Mouse (Mus musculus): Measurements from ENCODE around the gene Rab7b. TPM values are rescaled to one million over a fixed set of nuclear protein-coding genes. Genes with fewer than 3 reads are reported as not detected.

The Rab7b gene
- polyA plus RNA-seq, 1 experiment = 6.9 TPM

DNA sequence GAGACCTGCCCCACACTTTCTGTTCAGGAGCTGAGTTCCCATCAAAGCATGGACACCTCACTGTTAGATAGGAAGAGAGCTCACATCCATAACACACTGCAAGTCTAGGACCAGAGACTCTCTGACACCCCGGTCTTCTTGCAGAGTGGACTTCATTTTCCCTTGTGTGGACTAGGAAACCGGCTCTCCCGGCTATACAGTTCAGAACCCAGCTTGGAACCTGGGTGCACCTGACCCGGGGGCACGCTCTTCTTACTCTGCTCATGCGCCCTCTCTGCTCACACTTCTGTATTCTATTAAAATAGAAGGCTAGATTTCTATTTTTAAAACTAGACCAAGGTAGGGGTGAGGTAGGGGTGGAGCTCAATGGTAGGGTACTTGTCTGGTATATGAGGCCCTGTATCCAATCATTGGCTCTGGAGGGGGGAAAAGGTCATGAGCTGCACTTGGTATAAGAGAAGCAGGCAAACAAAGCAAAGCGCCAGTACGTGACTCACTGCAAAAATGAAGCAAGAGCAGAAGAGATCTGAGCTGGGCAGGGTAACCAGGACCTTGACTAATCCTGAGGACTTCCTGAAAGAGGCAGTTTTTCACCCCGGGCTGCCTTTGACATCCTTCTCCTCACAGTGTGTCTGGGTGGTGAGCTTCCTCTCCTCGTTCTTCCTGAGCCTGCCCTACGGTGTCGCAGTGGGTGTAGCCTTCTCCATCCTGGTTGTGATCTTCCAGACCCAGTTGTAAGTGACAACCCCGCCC is 72.8 kb downstream of the Rab7b start:
- no peak for DNase-seq (ENCODE audit: low read depth in 1 of 2, low spot score in 2 of 2)
- H3K27ac ChIP-seq (ENCODE audit: insufficient read depth, low read length) = no peak overlapping the region
- 54% methylated on average over 13 of the region's 13 CpGs for WGBS
- H3K4me1 ChIP-seq (ENCODE audit: control insufficient read depth, insufficient read depth, insufficient read length) = no peaks in the 10 kb centered on the region
- H3K36me3 ChIP-seq (ENCODE audit: control insufficient read depth, insufficient read depth, low read length) = no peaks in the 10 kb centered on the region
- H3K27me3 ChIP-seq (ENCODE audit: control insufficient read depth, insufficient read depth, low read length) = no peaks in the 10 kb centered on the region
- H3K4me3 ChIP-seq (ENCODE audit: extremely low read depth, insufficient read depth, insufficient read length) = no peak overlapping the region
- no peak for TF ChIP-seq CTCF (IDR thresholded peaks at IDR 0.05; ENCODE audit: extremely low read depth, insufficient read depth, insufficient read length, insufficient replicate concordance)
- TF ChIP-seq POLR2A (IDR thresholded peaks at IDR 0.05; ENCODE audit: low read depth, low read length) = no peak

DNA sequence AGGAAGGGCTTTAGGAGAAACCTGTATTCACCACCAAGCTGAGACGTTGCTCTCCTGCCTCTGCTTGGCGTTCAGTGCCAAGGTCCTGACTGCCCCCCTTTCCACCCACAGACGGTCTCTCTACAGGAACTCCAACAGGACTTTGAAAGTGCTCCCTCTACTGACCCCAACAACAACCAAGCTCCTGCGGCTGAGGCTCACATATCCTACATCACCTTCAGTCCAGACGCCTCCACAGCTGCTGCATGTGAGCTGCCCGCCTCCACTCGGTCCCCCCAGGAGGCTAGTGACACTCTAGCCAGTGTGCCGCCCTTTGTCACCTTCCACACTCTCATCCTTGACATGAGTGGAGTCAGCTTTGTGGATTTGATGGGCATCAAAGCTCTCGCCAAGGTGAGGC is 75.2 kb downstream of the Rab7b start:
- TF ChIP-seq POLR2A (IDR thresholded peaks at IDR 0.05; ENCODE audit: low read depth, low read length) (no peak), CTCF (IDR thresholded peaks at IDR 0.05; ENCODE audit: extremely low read depth, insufficient read depth, insufficient read length, insufficient replicate concordance) (no peak)
- no peak overlapping the region for H3K27ac ChIP-seq (ENCODE audit: insufficient read depth, low read length)
- WGBS = 50% methylated on average over 9 of the region's 9 CpGs
- no peaks in the 10 kb centered on the region for H3K4me1 ChIP-seq (ENCODE audit: control insufficient read depth, insufficient read depth, insufficient read length)
- DNase-seq (ENCODE audit: low read depth in 1 of 2, low spot score in 2 of 2) = no peak
- no peak overlapping the region for H3K4me3 ChIP-seq (ENCODE audit: extremely low read depth, insufficient read depth, insufficient read length)
- no peaks in the 10 kb centered on the region for H3K36me3 ChIP-seq (ENCODE audit: control insufficient read depth, insufficient read depth, low read length)
- no peaks in the 10 kb centered on the region for H3K27me3 ChIP-seq (ENCODE audit: control insufficient read depth, insufficient read depth, low read length)

DNA sequence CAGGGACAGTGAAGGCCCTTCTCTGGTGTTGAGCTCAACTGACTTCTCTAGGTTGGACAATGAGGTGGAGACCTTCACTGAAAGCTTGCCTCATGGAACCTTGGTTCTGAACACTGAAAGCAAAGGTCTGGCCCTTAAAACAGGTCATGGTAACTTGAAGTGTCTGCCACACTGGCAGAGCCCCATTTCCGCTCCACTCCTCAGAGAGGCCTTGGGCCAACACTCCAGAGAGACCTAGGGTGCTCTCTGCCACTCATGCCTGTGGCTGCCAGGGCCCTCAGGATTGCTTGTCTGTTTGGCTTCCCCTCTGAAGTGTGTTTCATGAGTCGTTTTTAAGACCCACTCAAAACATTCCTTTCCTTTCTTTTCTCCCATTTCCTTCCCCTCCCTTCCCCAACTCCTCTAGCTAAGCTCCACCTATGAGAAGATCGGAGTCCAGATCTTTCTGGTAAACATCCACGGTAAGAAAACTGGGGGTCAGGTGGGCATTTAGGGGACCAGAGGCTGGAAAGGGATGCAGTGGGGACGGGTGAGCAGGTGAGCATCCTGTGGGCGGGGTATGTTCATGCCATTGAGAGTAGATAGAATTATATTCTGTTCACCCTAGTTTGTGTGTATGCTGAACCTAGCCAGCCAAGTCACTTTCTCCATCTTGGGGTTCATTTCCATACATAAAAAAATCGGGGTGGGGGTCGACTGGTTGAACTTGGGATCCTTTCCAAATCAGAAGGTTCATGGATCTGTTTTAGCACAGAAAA is 76.3 kb downstream of the Rab7b start:
- H3K4me1 ChIP-seq (ENCODE audit: control insufficient read depth, insufficient read depth, insufficient read length) = no peaks in the 10 kb centered on the region
- DNase-seq (ENCODE audit: low read depth in 1 of 2, low spot score in 2 of 2) = no peak

More for the DNA sequence above, 76.3 kb downstream of the Rab7b start:
- Histone ChIP-seq H3K36me3 (ENCODE audit: control insufficient read depth, insufficient read depth, low read length) (no peaks in the 10 kb centered on the region), H3K27me3 (ENCODE audit: control insufficient read depth, insufficient read depth, low read length) (no peaks in the 10 kb centered on the region), H3K27ac (ENCODE audit: insufficient read depth, low read length) (no peak overlapping the region), H3K4me3 (ENCODE audit: extremely low read depth, insufficient read depth, insufficient read length) (no peak overlapping the region)
- no peak for TF ChIP-seq POLR2A (IDR thresholded peaks at IDR 0.05; ENCODE audit: low read depth, low read length)
- TF ChIP-seq CTCF (IDR thresholded peaks at IDR 0.05; ENCODE audit: extremely low read depth, insufficient read depth, insufficient read length, insufficient replicate concordance) = no peak
- WGBS = 61% methylated on average over 8 of the region's 8 CpGs

Other genes with a start within 250 kb of the Rab7b start
- gene Srgap2, start 161.3 kb upstream of the Rab7b start, polyA plus RNA-seq (2012; rRNA removed) = 11.0 and 12.5 TPM in 2 replicates
- 0.14 and 0.31 TPM in 2 replicates for gene Fam72a, start 160.8 kb upstream of the Rab7b start, polyA plus RNA-seq (2012; rRNA removed)
- not detected in 2 replicates for gene Avpr1b, start 89.5 kb upstream of the Rab7b start, polyA plus RNA-seq (2012; rRNA removed)
- 77.8 and 113 TPM in 2 replicates for gene Ctse, start 50.4 kb upstream of the Rab7b start, polyA plus RNA-seq (2012; rRNA removed)
- gene Slc26a9, start 55.3 kb downstream of the Rab7b start, polyA plus RNA-seq (2012; rRNA removed) = 0.14 TPM in 1 of 2 replicates, not detected in the other
- 0.11 and 0.25 TPM in 2 replicates for gene Pm20d1, start 108.7 kb downstream of the Rab7b start, polyA plus RNA-seq (2012; rRNA removed)
- 22.9 and 41.1 TPM in 2 replicates for gene Slc41a1, start 138.8 kb downstream of the Rab7b start, polyA plus RNA-seq (2012; rRNA removed)
- 30.1 and 35.7 TPM in 2 replicates for gene Rab29, start 178.5 kb downstream of the Rab7b start, polyA plus RNA-seq (2012; rRNA removed)
- 4.5 and 4.7 TPM in 2 replicates for gene Nucks1, start 221.8 kb downstream of the Rab7b start, polyA plus RNA-seq (2012; rRNA removed)